Mouse (Mus musculus) stomach, embryonic 16.5 days (tissue): ENCODE measurements around the gene Med12l. TPM values are rescaled to one million over a fixed set of nuclear protein-coding genes. Genes with fewer than 3 reads are reported as not detected.

Experiments used
- ATAC-seq: fragments of 200-750 bp; cut with Nextera tagmentation; 2 replicates; pipeline ENCODE4 v1.8.0; 2017; ENCODE audit warnings: moderate number of reproducible peaks, moderate TSS enrichment; ENCODE audit not compliant: insufficient read depth, low FRiP score
- H3K27ac ChIP-seq: fragments of 300-500 bp; sonication (generic); 2 replicates; pipeline ENCODE4 v1.5.1; 2014; ENCODE audit warnings: low read length
- H3K27me3 ChIP-seq: fragments of 300-500 bp; sonication (generic); 2 replicates; pipeline ENCODE4 v1.6.1; 2014; ENCODE audit warnings: low read length, control low read depth, mixed read lengths; ENCODE audit not compliant: control insufficient read depth, insufficient read depth
- H3K36me3 ChIP-seq: fragments of 300-500 bp; sonication (generic); 2 replicates; pipeline ENCODE4 v1.6.1; 2014; ENCODE audit warnings: low read length; ENCODE audit not compliant: control insufficient read depth, insufficient read depth
- H3K4me1 ChIP-seq: fragments of 300-500 bp; sonication (generic); 2 replicates; pipeline ENCODE4 v1.6.1; 2014; ENCODE audit warnings: low read length, control low read depth, mixed read lengths; ENCODE audit not compliant: control insufficient read depth, insufficient read depth
- H3K4me2 ChIP-seq: fragments of 300-500 bp; sonication (generic); 2 replicates; pipeline ENCODE4 v1.6.1; 2014; ENCODE audit warnings: low read depth, low read length, mixed read lengths
- H3K4me3 ChIP-seq: fragments of 300-500 bp; sonication (generic); replicated peaks from 2 replicates; pipeline ENCODE4 v1.5.1; 2014; ENCODE audit warnings: mild to moderate bottlenecking, low read length
- H3K9ac ChIP-seq: fragments of 300-500 bp; sonication (generic); 2 replicates; pipeline ENCODE4 v1.6.1; 2014; ENCODE audit warnings: low read length
- H3K9me3 ChIP-seq: fragments of 300-500 bp; sonication (generic); replicated peaks from 2 replicates; pipeline ENCODE4 v1.6.1; 2016; ENCODE audit warnings: low read length, control low read depth; ENCODE audit not compliant: control insufficient read depth
- WGBS: fragments of 180-500 bp; shearing (Covaris S2); extraction: QIAGEN DNeasy Blood & Tissue Kit; methylation state at CpG from one replicate; pipeline ENCODE4 v1.1.7; 2014; 5-methylcytosine and 5-hydroxymethylcytosine counted together
- polyA plus RNA-seq: library from polyadenylated mRNA; unstranded; fragments of >200 nt; fragmentation: Nextera tagmentation; extraction: Ambion mirVana; gene quantifications from 2 replicates; pipeline ENCODE4 v1.2.1, GENCODE M21; 2015

Gene Med12l
- polyA plus RNA-seq, 1 experiment from 2014 or later: 1.2 TPM

- peaks cover 7% of the 10 kb centered on the region; the same call in 1 of the 2 replicates for H3K27me3 ChIP-seq
Measured at GRCm38 (mm10) chr3:58989374-58989773, 16.3 kb upstream of the Med12l start.

GRCm38 (mm10) chr3:58990556-58990955 is 15.1 kb upstream of the Med12l start:
- Histone ChIP-seq H3K4me2 (no peak overlapping the region), H3K27me3 (peaks cover 7% of the 10 kb centered on the region; the same call in 1 of the 2 replicates), H3K4me1 (no peaks in the 10 kb centered on the region), H3K36me3 (no peaks in the 10 kb centered on the region), H3K9me3 (no peaks in the 10 kb centered on the region), H3K27ac (no peak overlapping the region), H3K9ac (no peak overlapping the region), H3K4me3 (no peak overlapping the region)
- ATAC-seq: no peak
- WGBS: 56% methylated on average over 3 of the region's 3 CpGs

More at GRCm38 (mm10) chr3:58989374-58989773, 16.3 kb upstream of the Med12l start:
- ATAC-seq: no peak
- H3K4me1 ChIP-seq: no peaks in the 10 kb centered on the region
- no peaks in the 10 kb centered on the region for H3K36me3 ChIP-seq
- H3K27ac ChIP-seq: no peak overlapping the region
- 38% methylated on average over 3 of the region's 3 CpGs for WGBS
- H3K9me3 ChIP-seq: no peaks in the 10 kb centered on the region
- no peak overlapping the region for H3K9ac ChIP-seq
- H3K4me3 ChIP-seq: no peak overlapping the region
- no peak overlapping the region for H3K4me2 ChIP-seq

GRCm38 (mm10) chr3:58992122-58992521 is 13.5 kb upstream of the Med12l start:
- H3K27ac ChIP-seq: no peak overlapping the region
- H3K27me3 ChIP-seq: no peaks in the 10 kb centered on the region
- no peaks in the 10 kb centered on the region for H3K9me3 ChIP-seq
- H3K4me1 ChIP-seq: no peaks in the 10 kb centered on the region
- no peak for ATAC-seq
- no peak overlapping the region for H3K9ac ChIP-seq
- no peaks in the 10 kb centered on the region for H3K36me3 ChIP-seq
- H3K4me3 ChIP-seq: no peak overlapping the region
- H3K4me2 ChIP-seq: no peak overlapping the region

- ATAC-seq: no peak
- 85% methylated on average over 3 of the region's 3 CpGs for WGBS
- no peaks in the 10 kb centered on the region for H3K9me3 ChIP-seq
Measured at GRCm38 (mm10) chr3:58993619-58994018, 12.0 kb upstream of the Med12l start.

GRCm38 (mm10) chr3:59003756-59004155 is 1.9 kb upstream of the Med12l start:
- no peaks in the 10 kb centered on the region for H3K36me3 ChIP-seq

More at GRCm38 (mm10) chr3:58993619-58994018, 12.0 kb upstream of the Med12l start:
- H3K27ac ChIP-seq: no peak overlapping the region
- H3K36me3 ChIP-seq: no peaks in the 10 kb centered on the region
- H3K4me2 ChIP-seq: no peak overlapping the region
- H3K27me3 ChIP-seq: no peaks in the 10 kb centered on the region
- no peak overlapping the region for H3K9ac ChIP-seq
- H3K4me3 ChIP-seq: no peak overlapping the region
- no peaks in the 10 kb centered on the region for H3K4me1 ChIP-seq

GRCm38 (mm10) chr3:59005996-59006730 is 538 bp downstream of the Med12l start:
- peaks cover 23% of the 10 kb centered on the region for H3K27me3 ChIP-seq
- peak overlapping the region; percentile 99 for H3K4me2 ChIP-seq
- WGBS: under 1% methylated on average over 83 of the region's 83 CpGs
- H3K36me3 ChIP-seq: no peaks in the 10 kb centered on the region
- ATAC-seq: peak; percentile 68
- peak overlapping the region; percentile 76 for H3K9ac ChIP-seq
- H3K4me3 ChIP-seq: peak overlapping the region; percentile 73
- H3K27ac ChIP-seq: peak overlapping the region; percentile 80
- no peaks in the 10 kb centered on the region for H3K9me3 ChIP-seq
- peaks cover 7% of the 10 kb centered on the region; the same call in 1 of the 2 replicates for H3K4me1 ChIP-seq

More at GRCm38 (mm10) chr3:59003756-59004155, 1.9 kb upstream of the Med12l start:
- Histone ChIP-seq H3K4me3 (no peak overlapping the region), H3K9ac (no peak overlapping the region), H3K9me3 (no peaks in the 10 kb centered on the region), H3K27ac (no peak overlapping the region), H3K4me2 (no peak overlapping the region), H3K27me3 (peaks cover 20% of the 10 kb centered on the region; the same call in 1 of the 2 replicates), H3K4me1 (peaks cover 7% of the 10 kb centered on the region; the same call in 1 of the 2 replicates)
- WGBS: 71% methylated on average over 5 of the region's 5 CpGs
- ATAC-seq: no peak

GRCm38 (mm10) chr3:59006731-59007441 is 1.3 kb downstream of the Med12l start:
- peak overlapping the region; percentile 80 for H3K27ac ChIP-seq
- WGBS: under 1% methylated on average over 77 of the region's 77 CpGs
- peak overlapping the region; percentile 76 for H3K9ac ChIP-seq
- peak overlapping the region; percentile 73 for H3K4me3 ChIP-seq
- ATAC-seq: peak; percentile 84
- peaks cover 23% of the 10 kb centered on the region for H3K27me3 ChIP-seq
- H3K36me3 ChIP-seq: no peaks in the 10 kb centered on the region
- peaks cover 7% of the 10 kb centered on the region; the same call in 1 of the 2 replicates for H3K4me1 ChIP-seq
- H3K4me2 ChIP-seq: peak overlapping the region; percentile 99
- H3K9me3 ChIP-seq: no peaks in the 10 kb centered on the region

GRCm38 (mm10) chr3:59010276-59010675 is 4.7 kb downstream of the Med12l start:
- H3K36me3 ChIP-seq: no peaks in the 10 kb centered on the region
- 74% methylated on average over 3 of the region's 3 CpGs for WGBS
- H3K4me2 ChIP-seq: no peak overlapping the region
- no peak overlapping the region for H3K27ac ChIP-seq
- H3K9me3 ChIP-seq: no peaks in the 10 kb centered on the region
- peaks cover 1% of the 10 kb centered on the region; the same call in 1 of the 2 replicates for H3K4me1 ChIP-seq
- no peak overlapping the region for H3K9ac ChIP-seq
- no peak overlapping the region for H3K4me3 ChIP-seq
- no peak for ATAC-seq
- H3K27me3 ChIP-seq: peaks cover 17% of the 10 kb centered on the region
